Mouse (Mus musculus) ovary, adult 18-20 months (tissue): ENCODE results near the gene Scnm1.
"Not testable (repeated sequence)": the region's sequence is repeated elsewhere in the genome, so short reads cannot be mapped to it uniquely, and the experiment has no call there.

ENCODE experiments used
- DNase-seq: peaks from one replicate; pipeline ENCODE4 v3.0.0; 2022; ENCODE audit warnings: low spot score, mixed read lengths

The Scnm1 gene

GRCm38 (mm10) chr3:95147924-95148323 is 14.1 kb upstream of the Scnm1 start:
- no peak for DNase-seq

DNA sequence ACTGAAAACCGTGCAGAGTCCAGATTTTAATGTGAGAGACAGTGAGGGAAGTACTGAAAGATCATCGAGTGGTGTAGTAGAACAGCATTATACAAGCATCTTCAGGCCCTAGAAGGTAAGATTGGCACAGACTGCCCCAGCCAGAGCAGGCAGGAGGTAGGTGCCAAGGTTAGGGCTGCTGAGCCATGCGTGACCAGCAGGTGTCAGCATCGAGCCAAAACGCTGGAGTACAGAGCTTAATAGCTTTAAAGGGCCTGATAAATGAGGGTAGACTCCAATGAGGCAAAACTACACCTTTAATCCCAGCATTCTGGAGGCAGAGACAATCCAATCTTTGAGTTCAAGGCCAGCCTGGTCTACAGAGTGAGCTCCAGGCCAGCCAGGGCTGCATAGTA is 8.8 kb upstream of the Scnm1 start:
- peak; percentile 66 for DNase-seq

DNA sequence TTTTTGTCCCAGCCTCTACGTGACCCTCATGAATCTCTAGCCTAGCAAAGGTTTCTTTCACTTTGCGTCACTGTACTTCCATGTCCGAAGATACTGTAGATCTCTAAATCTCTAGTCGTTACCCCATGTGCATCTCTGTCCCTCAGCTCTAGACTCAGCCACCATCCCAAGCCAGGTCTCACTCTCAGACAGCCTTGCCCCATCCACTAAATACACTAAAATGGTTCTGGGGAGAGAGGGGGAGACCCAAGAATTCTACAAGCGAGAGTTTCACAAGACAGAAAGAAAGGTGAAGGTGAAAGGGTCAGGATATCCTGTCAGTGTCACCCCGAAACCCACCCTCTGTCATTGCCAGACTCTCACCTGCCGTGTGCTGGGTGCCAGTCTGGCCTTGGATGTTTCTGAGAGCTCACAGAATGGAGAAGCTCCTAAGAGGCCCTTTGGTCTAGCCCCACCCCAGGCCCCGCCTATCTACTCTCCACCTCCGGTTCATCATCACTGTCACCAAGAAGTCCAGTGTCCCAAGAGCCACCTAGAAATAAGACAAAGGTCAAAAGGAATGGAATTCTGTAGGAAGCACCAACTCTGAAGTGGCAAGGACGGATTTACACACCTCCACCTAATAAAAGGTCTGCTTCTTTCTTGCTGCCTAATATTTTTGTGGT is 8.3 kb upstream of the Scnm1 start, which contains the start of gene Tnfaip8l2:
Tnfaip8l2 (minus strand) TSS at position 409 of the 665 bp plus-strand sequence.
- no peak for DNase-seq

GRCm38 (mm10) chr3:95141474-95141873 is 7.7 kb upstream of the Scnm1 start:
- DNase-seq: no peak

DNA sequence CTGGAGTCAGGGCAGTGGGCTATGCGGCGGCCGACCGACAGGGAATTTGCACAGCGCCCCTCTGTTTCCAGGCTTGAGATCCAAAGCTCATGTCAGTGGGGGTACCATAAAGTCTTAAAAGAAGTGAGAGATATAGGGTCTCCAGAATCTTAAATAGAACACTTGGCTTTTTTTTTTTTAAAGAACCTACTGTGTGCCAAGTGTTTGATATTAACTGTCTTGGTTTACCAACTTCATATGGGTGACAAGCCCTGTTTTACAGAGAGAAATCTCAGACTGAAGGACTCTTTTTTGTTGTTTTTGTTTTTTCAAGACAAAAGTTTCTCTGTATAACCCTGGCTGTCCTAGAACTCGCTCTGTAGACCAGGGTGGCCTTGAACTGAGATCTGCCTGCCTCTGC is 7.0 kb upstream of the Scnm1 start:
- no peak for DNase-seq

DNA sequence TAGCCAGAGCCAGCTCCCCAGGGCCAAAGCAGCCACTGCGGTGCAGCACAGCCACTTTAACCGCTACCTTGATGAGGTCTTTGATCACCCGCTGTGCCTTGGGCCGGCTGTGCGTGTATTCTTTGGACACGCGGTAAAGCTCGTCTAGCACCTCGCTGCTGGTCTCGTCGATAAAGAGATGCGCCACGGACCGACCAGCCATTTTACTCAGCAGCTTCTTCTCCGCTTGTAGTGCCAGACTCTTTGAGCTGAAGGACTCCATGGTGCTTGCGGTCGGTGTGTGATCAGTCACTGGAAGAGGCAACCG is 6.4 kb upstream of the Scnm1 start:
- DNase-seq: no peak

DNA sequence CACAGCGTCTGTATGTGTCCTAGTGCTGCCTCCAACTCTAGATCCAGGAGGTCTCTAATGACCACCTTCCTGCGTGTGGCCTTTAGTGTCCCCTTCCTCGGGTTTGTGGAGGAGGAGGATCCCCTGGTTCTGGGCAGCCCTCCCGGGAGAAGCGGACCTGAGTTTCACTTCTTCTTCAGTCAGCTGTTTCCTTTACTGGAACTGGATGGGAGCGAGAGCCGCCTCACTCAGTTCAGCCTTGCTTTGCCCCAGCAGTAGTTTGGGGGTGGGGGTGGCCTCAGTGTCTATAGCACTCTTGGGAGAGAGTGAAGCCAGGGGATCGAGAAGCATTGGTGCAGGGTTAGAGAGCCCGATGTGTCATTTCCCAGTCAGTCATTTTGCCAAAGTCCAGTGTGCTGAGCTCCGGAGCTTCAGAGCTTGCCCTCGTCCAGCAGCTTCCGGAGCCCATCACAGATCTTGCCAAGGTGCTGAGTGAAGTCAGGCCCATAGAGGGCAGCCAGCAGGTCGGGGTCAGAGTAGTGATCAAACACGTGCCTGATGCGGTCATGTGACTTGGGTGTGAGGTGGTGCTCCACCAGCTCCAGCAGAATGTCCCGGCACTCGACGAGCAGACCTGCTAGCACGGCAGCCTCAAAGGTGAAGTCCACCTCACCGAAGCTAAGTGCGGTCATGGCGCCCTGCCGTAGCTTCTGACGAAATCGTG is 5.9 kb upstream of the Scnm1 start:
- no peak for DNase-seq

GRCm38 (mm10) chr3:95136336-95136735 is 2.5 kb upstream of the Scnm1 start:
- DNase-seq: no peak

- DNase-seq: no peak
Measured at GRCm38 (mm10) chr3:95135433-95136052, 1.7 kb upstream of the Scnm1 start.

DNA sequence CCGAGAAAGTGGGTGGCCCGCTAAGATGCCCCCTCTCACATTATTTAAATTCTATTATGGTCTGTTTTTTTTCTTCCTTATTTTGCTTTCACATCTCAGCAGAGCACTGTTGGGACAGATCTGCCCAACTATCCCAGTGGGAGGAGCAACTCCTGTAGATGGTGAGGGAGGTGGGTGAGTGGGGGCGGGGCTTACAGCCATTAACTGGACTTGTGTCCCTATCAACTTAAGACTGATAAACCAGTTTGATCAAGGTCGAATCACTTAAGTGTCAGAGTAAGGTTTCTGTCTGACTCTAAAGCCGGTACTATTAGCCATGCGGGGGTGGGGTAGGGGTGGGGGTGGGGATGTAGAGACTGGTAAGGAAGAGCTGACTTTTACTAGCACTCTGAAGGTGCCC is 1.2 kb upstream of the Scnm1 start:
- DNase-seq: peak; percentile 72

DNA sequence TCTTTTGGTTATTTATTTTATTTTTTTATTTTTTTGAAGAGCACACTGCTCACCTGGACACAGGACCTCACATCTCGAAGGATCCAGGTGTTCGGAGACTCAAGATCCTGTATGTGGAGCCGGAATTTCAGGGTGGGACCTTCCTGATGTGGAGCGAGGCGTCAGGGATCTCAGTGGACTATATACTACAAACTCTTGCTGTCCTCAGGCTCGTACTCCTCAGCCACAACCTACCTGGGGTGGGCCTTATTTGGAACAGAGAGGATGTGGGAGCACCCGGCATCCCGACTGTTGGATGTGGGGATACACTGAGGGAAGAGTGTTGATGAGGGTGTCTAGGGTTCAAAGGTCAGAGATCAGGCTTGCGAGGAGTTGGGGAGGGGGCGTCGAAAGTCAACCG is 322 bp upstream of the Scnm1 start:
- not testable (repeated sequence) for DNase-seq

DNA sequence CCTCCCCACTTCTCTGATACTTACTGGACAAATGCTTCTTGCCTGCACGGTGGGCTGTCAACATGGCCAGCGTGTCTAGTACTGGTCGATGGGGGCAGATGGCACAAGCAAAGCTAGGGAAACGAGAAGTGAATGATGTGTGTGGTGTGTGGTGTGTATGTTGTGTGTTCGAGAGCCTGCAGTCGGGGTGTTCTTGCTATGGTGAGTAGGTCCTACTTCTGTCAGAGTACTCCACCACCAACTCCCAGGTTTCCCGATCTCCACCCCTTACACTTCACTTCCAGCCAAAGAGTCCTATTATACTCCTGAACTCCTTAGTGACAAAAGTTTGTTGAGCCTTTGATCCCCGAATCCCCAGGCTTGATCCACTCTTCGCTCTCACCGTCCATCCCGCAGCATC is 635 bp downstream of the Scnm1 start:
- no peak for DNase-seq

DNA sequence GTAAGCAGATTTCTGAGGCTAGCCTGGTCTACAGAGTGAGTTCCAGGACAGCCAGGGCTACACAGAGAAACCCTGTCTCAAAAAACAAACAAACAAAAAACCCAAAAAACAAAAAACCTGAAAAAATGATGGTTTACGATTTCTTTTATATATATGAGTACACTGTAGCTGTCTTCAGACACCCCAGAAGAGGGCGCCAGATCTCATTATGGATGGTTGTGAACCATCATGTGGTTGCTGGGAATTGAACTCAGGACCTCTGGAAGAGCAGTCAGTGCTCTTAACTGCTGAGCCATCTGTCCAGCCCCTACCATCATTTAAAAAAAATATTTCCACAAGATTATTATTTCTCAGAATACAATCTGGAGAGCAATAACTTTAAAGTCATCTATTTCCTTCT is 1.4 kb downstream of the Scnm1 start:
- DNase-seq: not testable (repeated sequence)

DNA sequence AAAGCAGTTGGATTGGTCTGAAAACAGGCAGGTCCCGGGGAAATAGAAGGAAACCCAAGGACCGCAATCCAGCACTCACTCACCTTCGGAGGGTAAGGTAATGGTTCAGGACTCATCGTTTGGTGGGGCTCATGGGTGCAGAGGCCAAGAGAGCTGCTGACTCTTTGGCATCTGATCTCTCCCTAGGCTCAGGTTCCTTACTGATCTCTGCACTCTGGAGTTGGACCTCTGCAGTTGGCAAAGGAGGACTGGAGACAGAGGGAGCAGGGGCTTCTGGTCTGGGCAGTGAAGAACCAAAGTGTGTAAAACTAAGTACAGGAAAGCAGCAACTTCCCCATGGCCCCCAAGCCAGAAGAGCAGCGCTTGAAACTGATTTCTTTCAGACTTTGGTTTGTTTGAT is 3.7 kb downstream of the Scnm1 start:
- no peak for DNase-seq

GRCm38 (mm10) chr3:95129226-95129651 is 4.6 kb downstream of the Scnm1 start:
- no peak for DNase-seq

- DNase-seq: no peak
Measured at GRCm38 (mm10) chr3:95124972-95125371, 8.8 kb downstream of the Scnm1 start.

- no peak for DNase-seq
Measured at GRCm38 (mm10) chr3:95124246-95124645, 9.6 kb downstream of the Scnm1 start, which contains the start of gene Tmod4. Gene Tmod4 (plus strand): TSS chr3:95124476.

GRCm38 (mm10) chr3:95121580-95121979 is 12.2 kb downstream of the Scnm1 start:
- DNase-seq: no peak

DNA sequence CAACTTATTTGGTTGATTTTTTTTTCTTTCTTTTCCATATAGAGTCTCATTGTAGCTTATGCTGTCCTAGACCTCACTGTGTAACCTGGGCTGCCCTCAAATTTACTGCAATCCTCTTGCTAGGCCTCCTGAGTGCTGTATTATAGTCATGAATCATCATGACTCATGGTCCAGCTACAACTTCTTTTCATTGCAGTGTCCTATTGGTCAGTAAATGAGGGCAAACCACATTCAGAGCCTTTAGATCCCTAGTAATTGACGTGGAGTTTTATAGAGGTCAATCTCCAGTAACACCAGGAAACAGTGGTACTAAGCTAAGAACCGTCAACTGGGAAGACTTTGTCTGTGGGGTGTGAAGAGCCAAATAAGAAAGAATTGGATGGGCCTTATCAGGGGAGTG is 16.1 kb downstream of the Scnm1 start:
- DNase-seq: no peak

DNA sequence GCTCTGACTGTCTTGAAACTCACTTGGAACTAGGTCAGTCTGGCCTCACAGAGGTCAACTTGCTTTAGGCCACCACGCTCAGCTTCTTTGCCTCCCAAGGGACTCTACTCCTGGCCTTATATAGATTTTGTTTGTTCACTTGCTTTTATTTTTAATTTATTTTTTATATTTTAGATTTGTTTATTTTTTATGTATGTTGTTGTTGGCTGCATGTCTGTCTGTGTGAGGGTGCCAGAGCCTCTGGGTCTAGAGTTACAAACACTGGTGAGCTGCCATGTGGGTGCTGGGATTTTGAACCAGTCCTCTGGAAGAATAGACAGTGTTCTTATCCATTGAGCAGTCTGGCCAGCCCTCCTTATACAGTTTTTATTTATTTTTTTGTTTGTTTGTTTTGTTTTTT is 21.1 kb downstream of the Scnm1 start:
- DNase-seq: no peak

DNA sequence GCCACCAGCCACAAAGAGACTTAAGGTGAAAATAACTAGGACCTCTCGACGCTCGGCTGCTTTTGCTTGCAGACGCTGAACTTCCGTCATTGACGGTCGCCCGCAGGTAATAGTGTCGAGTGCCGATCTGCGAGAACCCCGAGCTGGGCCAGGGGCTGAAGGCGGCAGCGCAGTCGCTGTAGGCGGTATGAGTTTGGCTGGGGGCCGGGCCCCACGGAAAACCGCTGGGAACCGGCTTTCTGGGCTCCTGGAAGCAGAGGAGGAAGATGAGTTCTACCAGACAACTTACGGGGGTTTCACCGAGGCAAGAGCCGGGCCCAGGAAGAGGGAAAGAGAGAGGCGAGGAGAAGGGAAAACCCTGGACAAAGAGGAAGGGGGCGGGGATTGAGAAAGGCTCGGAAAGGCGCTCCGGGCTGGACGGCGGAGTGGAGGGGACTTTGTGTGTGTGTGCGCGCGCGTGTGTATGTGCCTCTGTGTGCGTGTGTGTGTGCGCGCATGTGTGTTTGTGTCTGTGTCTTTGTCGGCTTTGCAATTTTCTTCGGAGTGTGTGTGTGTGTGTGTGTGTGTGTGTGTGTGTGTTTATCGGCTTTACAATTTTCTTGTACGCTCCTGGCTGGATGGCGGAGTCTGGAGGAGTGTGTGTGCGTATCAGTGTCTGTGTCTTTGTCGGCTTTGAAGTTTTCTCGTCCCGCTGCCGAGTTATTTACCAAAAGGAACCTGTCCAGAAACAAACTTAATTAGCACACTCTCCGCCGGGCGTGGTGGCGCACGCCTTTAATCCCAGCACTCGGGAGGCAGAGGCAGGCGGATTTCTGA is 22.7 kb downstream of the Scnm1 start, which contains the start of gene Vps72:
Vps72 (plus strand) TSS at position 112 of the 816 bp plus-strand sequence.
- DNase-seq: peak; percentile 85

GRCm38 (mm10) chr3:95107898-95108297 is 25.9 kb downstream of the Scnm1 start:
- no peak for DNase-seq
